Mouse (Mus musculus): Measurements from ENCODE around the gene Stx1b. TPM values are rescaled to one million over a fixed set of nuclear protein-coding genes. Genes with fewer than 3 reads are reported as not detected.

Stx1b gene
- total and polyA plus RNA-seq, 3 experiments: 0.08 to 0.31 TPM; not detected in 1

DNA sequence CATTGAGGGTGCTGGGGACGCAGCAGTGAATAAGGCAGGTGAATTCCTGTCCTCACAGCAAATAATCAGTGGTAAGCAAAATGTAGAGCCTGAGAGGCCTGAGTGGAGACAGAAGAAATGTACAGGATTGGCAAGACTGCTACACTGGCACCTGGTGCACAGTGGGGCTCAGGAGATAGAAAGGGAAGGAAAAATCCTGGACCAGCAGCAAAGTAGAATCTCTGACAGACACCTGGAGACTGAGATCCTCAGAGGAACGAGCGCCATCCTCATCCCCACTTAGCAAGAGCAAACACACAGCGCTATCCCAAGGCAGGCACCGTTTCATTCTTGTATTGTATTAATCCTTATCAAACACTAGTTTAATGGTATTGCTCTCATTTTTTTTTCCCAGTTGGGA lies 13.1 kb upstream of the Stx1b start:
- Histone ChIP-seq H3K27me3 (replicated peaks) (no peaks in the 10 kb centered on the region), H3K9me3 (replicated peaks; ENCODE audit: low read length) (no peaks in the 10 kb centered on the region), H3K79me2 (replicated peaks; ENCODE audit: control insufficient read depth, extremely low read depth, insufficient read depth, poor library complexity, severe bottlenecking) (no peaks in the 10 kb centered on the region), H3K36me3 (replicated peaks in 1 of 2; ENCODE audit: control insufficient read depth in 1 of 2, insufficient read depth in 1 of 2, low read length in 1 of 2) (no peaks in the 10 kb centered on the region), H3K4me3 (replicated peaks in 1 of 3; ENCODE audit: low read depth in 2 of 3, low read length in 2 of 3, poor library complexity in 1 of 3) (no peak overlapping the region), H3K4me2 (ENCODE audit: insufficient read depth, low read depth, poor library complexity, severe bottlenecking) (no peak overlapping the region), H3K27ac (ENCODE audit: insufficient read depth, low read depth) (no peak overlapping the region), H3K9ac (ENCODE audit: insufficient read depth, low read depth) (no peak overlapping the region), H3K4me1 (ENCODE audit: control insufficient read depth in 1 of 2, insufficient read depth in 2 of 2) (peaks cover 2 to 7% of the 10 kb centered on the region in 2 experiments; a peak in 3 of 4 replicates)
- in situ Hi-C loops (cut with MboI; ENCODE audit: low pct_ligation_motif_present, low pct_unique_long_range_greater_than_20kb, low sequenced_read_pairs) (no loop called here), dilution Hi-C loops (cut with MboI; ENCODE audit: extremely low pct_ligation_motif_present, extremely low pct_unique_long_range_greater_than_20kb, low sequenced_read_pairs) (no loop called here)
- no peak for DNase-seq (ENCODE audit: extremely low read depth)
- TF ChIP-seq HCFC1 (IDR thresholded peaks at IDR 0.05; ENCODE audit: low read depth, low read length): no peak
- no peak for TF ChIP-seq USF2 (conservative IDR thresholded peaks at IDR 0.05; ENCODE audit: low read depth, low read length)
- no peak for TF ChIP-seq CTCF (conservative IDR thresholded peaks at IDR 0.05 in 1 of 2, IDR thresholded peaks at IDR 0.05 in 1 of 2; ENCODE audit: low read depth in 2 of 2, low read length in 2 of 2)
- TF ChIP-seq MAFK (IDR thresholded peaks at IDR 0.05; ENCODE audit: insufficient replicate concordance, low read length): no peak
- TF ChIP-seq ZKSCAN1 (IDR thresholded peaks at IDR 0.05; ENCODE audit: borderline replicate concordance, low read depth, low read length): no peak
- TF ChIP-seq POLR2AphosphoS2 (IDR thresholded peaks at IDR 0.05; ENCODE audit: low read depth, low read length): no peak
- no peak for TF ChIP-seq EP300 (IDR thresholded peaks at IDR 0.05; ENCODE audit: low read length)
- no peak for TF ChIP-seq MXI1 (IDR thresholded peaks at IDR 0.05; ENCODE audit: low read depth, low read length)
- no peak for TF ChIP-seq ELF1 (IDR thresholded peaks at IDR 0.05; ENCODE audit: low read depth, low read length)
- TF ChIP-seq MEF2A (IDR thresholded peaks at IDR 0.05; ENCODE audit: borderline replicate concordance, low read depth, low read length): no peak
- TF ChIP-seq SIN3A (IDR thresholded peaks at IDR 0.05; ENCODE audit: low read length): no peak
- no peak for TF ChIP-seq MYC (IDR thresholded peaks at IDR 0.05; ENCODE audit: low read depth, low read length)
- no peak for TF ChIP-seq JUN (IDR thresholded peaks at IDR 0.05; ENCODE audit: insufficient read depth, low read depth, low read length)
- TF ChIP-seq NELFE (IDR thresholded peaks at IDR 0.05; ENCODE audit: low read depth, low read length): no peak
- no peak for TF ChIP-seq E2F4 (IDR thresholded peaks at IDR 0.05; ENCODE audit: insufficient replicate concordance, low read depth, low read length)
- no peak for TF ChIP-seq RCOR1 (conservative IDR thresholded peaks at IDR 0.05; ENCODE audit: low read depth, low read length)
- no peak for TF ChIP-seq ZMIZ1 (IDR thresholded peaks at IDR 0.05; ENCODE audit: low read depth, low read length)
- no peak for TF ChIP-seq ZNF384 (IDR thresholded peaks at IDR 0.05; ENCODE audit: low read depth, low read length)
- no peak for TF ChIP-seq UBTF (IDR thresholded peaks at IDR 0.05; ENCODE audit: low read depth, low read length)
- TF ChIP-seq POLR2A (IDR thresholded peaks at IDR 0.05; ENCODE audit: low read depth, low read length): no peak

DNA sequence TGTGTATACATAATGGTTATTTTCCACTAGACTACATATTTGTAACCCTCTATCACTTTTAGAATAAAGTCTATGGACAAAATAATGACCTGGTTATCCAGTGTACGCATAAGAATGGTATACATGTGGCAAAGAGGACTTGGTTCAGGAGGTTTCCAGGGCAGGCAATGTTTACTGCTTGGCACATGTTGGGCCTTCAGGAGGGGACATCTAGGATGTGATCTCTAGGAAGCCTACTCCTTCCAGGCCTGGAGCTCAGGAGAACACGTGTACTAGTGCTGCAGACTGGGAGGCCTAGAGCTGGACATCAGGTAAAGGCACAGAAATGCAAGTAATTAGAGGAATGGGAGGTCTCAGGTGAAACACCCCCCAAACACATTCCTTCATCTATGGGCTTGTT lies 11.2 kb upstream of the Stx1b start:
- Histone ChIP-seq H3K27me3 (replicated peaks) (no peaks in the 10 kb centered on the region), H3K4me3 (replicated peaks in 1 of 3; ENCODE audit: low read depth in 2 of 3, low read length in 2 of 3, poor library complexity in 1 of 3) (no peak overlapping the region), H3K79me2 (replicated peaks; ENCODE audit: control insufficient read depth, extremely low read depth, insufficient read depth, poor library complexity, severe bottlenecking) (no peaks in the 10 kb centered on the region), H3K4me1 (ENCODE audit: control insufficient read depth in 1 of 2, insufficient read depth in 2 of 2) (no peaks in the 10 kb centered on the region; a peak in 1 of 4 replicates), H3K36me3 (replicated peaks in 1 of 2; ENCODE audit: control insufficient read depth in 1 of 2, insufficient read depth in 1 of 2, low read length in 1 of 2) (no peaks in the 10 kb centered on the region), H3K27ac (ENCODE audit: insufficient read depth, low read depth) (no peak overlapping the region), H3K9ac (ENCODE audit: insufficient read depth, low read depth) (no peak overlapping the region), H3K9me3 (replicated peaks; ENCODE audit: low read length) (no peaks in the 10 kb centered on the region), H3K4me2 (ENCODE audit: insufficient read depth, low read depth, poor library complexity, severe bottlenecking) (no peak overlapping the region)
- in situ Hi-C loops (cut with MboI; ENCODE audit: low pct_ligation_motif_present, low pct_unique_long_range_greater_than_20kb, low sequenced_read_pairs) (no loop called here), dilution Hi-C loops (cut with MboI; ENCODE audit: extremely low pct_ligation_motif_present, extremely low pct_unique_long_range_greater_than_20kb, low sequenced_read_pairs) (no loop called here)
- TF ChIP-seq POLR2A (IDR thresholded peaks at IDR 0.05; ENCODE audit: low read depth, low read length) (no peak), MEF2A (IDR thresholded peaks at IDR 0.05; ENCODE audit: borderline replicate concordance, low read depth, low read length) (no peak), SMC3 (IDR thresholded peaks at IDR 0.05; ENCODE audit: low read depth, low read length) (no peak)
- DNase-seq (ENCODE audit: extremely low read depth): no peak

Data from CH12.LX (cell line).